Mouse (Mus musculus) liver, postnatal 0 days (tissue): ENCODE results near the gene Itga1.

Experiments used
- CTCF ChIP-seq: sonication (generic); IDR thresholded peaks from 2 replicates; pipeline ENCODE4 v1.5.1; 2016; ENCODE audit warnings: antibody characterized with exemption, low read depth
- EP300 ChIP-seq: IDR thresholded peaks from 2 replicates; pipeline ENCODE4 v1.6.1; 2016; ENCODE audit warnings: antibody characterized with exemption, low read depth, mild to moderate bottlenecking

DNA sequence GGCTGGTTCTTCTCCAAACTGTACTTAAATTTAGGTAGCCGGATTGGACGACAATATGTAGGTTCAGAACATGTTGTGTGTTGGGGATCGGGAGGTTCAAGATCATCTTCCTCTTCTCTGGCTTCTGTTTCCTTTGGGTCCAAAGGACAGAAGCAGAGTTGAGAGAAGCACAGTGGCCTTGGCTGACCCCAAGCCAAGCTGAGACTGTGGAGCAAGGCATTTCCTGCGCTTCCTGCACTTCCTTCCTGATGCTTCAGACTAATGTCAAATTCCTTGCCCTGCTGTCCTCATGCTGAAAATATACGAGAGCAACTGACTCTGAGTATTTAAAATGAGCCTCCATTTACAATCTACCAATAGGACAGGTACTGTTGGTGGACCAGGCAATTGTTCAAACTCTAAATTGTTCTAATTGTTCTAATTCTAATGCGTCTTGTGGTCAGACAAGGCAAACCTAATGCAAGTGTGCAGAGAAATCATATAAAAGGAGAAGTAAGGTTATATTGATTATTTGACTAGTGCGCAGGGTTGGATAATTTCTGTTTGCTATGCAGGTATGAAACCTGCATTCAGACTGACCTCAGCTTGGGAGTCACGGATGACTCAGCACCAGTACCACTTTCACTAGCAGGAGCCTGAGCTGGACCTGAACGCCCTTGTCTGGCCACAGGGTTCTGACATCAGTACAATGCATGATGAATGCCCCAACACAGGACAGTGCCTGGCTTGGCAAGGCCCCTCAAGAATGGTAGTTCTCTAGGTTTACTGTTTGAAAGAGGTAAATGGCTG, 24.2 kb downstream of the Itga1 start:
- TF ChIP-seq CTCF (no peak), EP300 (0 out of 2 replicates have a peak, but pooled peaks have one; percentile 25)
